Mouse (Mus musculus): ENCODE measurements at regions not wholly inside any gene's neighbourhood (a gene's known extent, or its start where the extent isn't known, plus 50 kb on each side); places are given as distances from the start of the nearest gene placed in this dataset.

DNA sequence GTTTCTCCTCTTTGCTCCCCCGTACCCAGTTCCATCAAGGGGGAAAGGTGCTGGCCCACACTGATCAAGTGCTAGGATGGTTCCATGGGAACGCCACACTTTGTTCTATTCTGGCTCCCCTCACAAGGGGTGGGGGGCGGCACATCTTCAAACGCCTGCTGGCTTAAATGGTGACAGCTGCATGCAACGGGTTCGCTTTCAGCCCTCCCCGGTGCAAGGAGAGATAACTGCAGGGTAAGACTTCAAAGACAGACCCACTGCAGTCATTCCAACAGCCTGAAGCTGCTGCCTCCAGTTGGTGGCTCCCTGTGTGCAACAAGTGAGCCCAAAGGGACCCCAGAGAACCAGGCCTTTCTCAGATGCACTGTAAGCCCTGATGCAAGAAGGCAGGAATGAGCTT lies 173.9 kb upstream of the Lef1 start:
- DNase-seq = no peak

DNA sequence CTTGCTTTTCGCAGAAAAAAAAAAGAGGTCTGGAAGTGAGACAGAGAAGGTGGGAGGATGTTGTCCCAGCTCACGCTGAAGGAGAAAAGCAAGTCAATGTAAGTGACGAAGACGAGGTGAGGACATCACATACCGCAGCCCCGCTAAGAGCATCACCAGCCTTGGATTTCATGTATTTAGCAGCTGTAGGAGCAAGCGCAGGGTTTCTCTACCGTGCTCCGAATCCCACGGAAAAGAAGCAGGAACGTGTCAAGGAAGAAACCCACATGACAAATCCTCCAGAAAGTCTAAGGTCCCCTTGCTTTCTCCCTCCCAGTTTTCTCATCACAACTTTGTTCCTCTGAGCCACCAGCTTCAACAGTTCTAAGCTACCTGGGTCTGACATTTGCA lies 174.3 kb upstream of the Lef1 start:
- no peak for DNase-seq

DNA sequence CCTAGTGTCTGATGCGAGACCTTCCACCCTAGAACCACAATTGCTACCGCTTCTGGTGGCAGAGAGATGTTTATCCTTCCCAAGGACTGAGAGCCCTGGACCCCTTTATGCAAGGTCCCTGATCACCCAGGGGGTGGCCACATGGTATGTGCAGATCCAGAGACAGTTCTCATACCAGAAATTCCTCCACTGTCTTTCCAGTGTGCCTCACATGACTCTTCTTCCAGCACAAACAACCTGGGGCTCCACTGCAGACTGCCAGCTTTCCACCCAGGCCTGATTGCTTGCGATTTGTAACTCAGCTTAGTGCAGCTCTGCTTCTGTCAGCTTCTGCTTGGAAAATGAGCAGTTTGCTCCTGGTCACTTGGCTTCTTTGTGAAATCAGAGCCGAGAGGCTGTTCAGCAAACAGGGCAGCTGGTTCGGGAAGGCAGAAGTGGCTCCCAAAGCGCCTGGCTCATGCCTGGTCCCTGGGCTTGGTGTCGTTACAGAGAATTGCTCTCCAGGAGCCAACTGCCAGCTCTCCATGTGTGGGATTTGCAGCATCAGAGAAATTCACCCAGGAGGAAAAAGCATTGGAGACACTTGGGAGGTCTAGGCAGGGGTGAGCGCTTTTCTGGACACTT lies 174.9 kb upstream of the Lef1 start:
- no peak for DNase-seq

DNA sequence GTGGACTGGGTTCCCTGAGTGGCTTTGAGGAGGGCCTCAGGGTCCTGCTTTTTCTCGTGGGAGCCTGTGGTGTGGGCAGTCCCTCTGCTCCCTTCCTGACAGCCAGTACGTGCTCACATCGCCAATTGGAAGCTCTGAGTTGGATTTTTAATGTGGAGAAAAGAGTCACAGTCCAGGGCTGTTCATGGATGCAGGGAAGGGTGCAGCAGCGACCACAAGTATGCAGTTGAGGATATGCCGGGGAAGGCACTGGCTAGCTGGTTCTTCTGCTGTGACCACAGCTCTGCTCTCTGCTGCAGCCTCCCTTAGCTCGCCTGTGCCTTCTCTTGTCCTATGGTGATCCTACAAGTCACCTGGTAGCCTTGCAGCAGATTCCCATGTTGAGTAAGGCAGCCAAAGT lies 177.5 kb upstream of the Lef1 start:
- no peak for DNase-seq

DNA sequence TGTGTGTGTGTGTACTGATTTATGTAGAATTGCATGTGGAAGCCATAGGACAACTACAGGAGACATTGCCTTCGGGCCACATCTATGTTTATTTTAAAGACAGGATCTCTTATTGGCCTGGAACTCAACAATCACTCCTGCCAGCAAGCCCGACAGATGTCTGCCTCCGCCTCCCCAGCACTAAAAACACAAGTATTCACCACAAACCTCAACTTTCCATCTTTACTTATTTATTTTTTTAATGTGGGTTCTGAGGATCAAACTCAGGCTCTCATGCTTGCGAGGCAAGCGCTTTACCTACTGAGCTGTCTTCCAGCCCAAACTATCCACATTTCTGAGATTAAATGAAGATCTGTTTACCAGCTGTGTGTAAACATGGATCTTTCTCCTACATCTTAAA lies 178.0 kb upstream of the Lef1 start:
- no peak for DNase-seq

DNA sequence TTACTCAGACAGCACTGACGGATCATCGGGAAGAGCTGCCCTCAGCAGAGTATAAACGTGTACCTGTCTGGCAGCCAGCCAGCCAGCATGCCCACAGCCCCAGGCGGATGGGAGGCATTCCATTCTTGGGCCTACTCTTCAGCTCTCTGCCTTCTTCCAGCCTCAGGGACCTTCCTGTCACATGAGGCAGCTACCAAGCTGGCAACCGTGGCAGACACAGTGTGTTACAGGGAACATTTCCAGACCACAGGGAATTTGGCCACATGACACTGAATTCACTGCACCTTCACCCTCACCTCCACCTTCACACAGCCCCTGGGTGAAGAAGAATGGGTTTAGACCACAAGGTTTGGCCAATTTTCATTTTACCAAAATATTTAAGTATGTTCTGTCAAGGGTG lies 185.3 kb upstream of the Lef1 start:
- no peak for DNase-seq

DNA sequence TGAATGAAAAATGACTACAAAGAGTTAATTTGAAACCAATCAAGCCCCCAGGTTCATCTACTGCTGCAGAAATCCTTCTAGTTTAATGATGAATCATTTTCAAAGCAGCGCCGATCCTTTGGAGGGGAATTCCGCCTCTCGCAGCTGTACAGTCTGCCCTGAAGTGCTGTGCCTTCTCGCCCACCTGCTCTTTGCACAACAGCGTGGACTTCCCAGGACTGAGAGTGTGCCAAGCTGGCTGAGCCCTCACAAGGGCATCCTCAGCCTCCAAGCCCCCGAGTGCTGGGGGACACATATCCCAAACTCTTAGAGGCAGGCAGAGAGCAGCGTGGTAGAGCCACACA lies 186.7 kb upstream of the Lef1 start:
- no peak for DNase-seq

DNA sequence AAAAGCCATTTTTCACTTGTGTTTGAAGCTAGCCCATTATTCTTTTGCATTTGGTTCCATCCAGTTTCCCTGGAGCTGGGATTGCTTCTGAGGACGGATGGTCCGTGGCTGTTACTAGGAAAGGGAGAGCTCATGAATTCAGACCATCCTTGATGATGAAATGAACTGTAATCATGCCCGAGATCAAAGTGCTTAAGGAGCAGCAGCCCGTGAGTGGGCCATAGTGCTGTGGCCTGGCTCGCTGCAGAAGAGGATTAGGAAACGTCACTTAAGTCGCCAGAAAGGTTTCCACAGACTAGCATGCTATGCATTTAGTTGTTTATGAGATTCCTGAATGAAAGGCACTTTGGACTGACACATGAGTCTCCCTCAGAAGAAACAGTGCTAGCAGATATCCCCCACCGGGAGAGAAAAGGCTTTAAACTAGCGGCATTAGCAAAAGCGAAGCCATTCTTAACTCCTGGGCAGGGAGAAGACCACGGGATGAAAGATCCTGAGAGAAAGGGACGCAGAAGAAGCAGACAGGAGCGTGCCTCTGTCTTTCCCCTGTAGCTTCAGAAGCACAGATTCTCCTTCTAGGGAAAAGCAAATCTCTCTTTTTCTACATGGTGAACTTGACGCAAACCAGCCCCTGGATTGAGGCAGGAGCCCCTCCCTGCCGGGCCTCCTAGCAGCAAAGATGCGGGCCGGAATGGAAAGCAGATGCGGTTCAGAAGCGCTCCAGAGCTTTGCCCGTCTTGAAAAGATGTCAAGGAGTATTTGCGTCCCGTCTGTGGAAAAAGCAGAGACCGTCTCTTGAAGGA lies 187.3 kb upstream of the Lef1 start:
- no peak for DNase-seq

DNA sequence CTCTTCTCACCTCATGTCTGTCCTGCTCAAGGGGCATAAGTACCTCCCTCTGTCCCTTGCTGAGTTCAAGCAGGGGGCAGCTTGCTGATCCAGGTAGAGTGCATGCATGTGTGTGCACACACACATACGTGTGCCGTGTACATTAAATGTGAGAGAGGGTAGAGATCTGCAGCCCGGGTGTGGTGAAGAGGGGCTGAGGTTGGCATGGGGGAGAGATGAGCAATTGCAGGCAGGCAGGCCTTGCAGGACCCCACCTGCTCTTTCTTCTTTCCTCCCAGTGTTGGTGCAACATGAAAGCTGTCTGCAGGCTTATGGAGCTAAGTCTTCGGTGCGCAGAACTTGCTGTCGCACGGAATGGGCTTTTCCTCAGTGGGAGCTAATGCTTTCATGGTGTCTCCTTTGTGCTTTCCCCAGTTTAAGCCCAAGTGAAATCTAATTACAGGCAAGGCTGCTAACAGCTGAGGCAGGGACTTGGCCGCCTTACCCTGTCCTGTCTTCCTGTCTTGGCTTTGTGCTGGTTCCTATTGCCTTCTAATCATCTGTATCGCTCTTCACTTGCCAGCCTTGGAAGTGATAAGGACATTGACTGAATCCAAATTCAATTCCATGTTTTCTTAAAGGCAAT lies 188.5 kb upstream of the Lef1 start:
- no peak for DNase-seq

DNA sequence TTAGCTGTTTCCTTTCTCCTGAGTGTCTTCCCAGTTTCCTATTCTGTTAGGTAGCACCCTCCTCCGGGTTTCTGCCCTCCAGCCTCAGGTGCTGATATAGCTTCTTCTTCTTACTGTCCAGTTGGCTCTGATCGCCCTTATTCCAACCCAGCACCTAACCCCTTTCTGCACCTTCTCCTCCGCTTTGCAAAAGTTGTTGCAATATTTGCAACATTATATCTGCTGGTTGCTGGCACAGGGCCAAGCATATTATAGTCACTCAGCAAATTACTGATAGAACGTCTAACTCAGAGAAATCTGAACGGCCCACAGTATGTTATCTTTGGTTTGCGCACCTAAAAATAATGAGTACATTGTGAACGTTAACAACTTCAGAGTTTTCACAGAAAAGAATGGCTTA lies 183.6 kb upstream of the Rpl34 start:
- no peak for DNase-seq

DNA sequence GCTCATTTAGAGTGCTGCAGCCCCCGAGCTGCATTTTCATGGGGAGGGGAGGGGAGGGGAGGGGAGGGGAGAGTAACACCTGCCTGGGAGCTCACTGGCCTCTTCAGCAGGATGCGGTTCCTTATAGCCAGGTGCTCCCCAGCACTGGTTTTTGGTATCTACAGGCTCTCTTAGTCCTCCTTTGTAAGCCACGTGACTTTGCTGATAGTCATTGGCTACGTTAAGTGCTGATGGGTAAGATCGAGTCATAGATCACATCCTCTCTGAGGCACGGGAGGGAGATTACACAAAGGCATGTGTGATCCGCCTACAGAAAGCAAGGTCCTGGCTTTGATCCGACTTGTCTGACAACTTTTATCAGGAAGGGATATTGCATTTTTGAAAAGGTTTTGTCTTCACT lies 174.9 kb upstream of the Rpl34 start:
- DNase-seq = no peak

DNA sequence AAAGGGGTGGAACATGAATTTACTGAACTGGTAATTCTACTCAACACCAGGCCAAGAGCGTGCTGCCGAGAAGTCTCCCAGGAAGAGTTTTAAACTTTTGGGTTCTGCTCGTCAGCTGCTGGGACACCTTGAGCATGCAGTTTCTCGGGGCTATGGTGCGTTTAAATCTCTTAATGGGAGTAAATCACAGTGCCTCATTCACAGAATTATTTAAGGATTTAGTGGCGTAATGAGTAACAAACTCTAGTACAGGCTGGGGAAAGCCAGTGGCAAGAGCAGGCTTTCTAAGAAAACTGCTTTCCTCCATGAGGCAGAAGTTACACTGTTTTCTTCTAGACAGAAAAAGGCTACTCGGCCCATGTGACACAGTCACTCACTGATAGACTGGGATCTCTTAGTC lies 173.1 kb upstream of the Rpl34 start:
- DNase-seq = no peak

DNA sequence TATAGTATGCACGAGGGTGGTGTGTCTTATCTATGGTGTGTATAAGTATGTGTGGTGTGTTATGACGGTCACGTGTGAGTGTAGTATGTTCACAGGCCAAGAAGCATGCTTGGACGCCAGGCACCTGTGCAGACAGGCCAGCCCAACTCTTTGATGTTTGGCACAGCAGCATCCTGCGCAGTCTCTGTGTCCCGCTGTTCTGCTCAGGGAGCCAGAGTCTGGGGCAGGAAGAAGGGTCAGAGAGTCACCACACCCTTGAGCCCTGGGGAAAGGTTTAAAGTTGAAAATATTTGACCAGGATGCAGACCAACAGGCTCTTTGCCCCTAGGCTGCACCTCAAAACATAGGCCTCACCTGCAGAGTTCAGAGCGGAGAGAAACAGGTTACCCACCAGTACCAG lies 172.2 kb upstream of the Rpl34 start:
- DNase-seq = no peak

DNA sequence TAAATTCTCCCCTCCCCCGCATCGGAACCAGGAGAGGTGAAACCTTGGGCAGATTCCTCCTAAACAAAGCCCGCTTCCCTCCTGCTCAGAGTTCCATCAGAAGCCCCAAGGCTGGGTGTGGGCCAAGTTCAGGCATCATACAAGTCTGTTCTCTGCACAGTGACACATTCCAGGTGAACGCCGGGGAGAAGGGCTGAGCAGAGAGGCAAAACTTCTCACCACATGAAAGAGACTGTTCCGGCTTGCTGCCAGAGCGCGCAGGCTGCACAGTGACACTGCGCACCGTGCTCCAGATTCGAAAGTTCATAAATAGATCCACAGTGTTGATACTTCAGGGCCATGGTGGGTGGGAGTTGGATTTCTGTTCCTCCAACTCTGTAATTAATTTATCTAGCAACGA lies 171.1 kb upstream of the Rpl34 start:
- no peak for DNase-seq

DNA sequence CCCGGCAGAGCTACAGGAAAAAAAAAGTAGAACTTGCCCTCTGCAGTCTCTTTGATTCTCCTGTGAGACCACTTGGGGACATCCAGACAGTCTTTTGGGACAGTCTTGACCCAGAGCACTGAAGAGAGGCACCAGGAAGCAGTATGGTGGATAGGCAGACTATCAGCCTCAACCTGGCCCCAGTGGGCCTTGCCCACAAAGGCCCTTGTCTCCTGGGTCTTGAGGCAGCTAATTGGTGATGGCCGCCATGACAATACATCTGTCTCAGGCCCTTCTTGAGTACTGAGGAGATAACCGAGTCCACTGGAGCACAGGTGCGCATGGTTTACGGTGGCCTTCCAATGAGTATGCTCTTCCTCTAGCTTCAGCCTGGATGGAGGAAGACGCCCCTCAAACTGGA lies 170.6 kb upstream of the Rpl34 start:
- DNase-seq = no peak

DNA sequence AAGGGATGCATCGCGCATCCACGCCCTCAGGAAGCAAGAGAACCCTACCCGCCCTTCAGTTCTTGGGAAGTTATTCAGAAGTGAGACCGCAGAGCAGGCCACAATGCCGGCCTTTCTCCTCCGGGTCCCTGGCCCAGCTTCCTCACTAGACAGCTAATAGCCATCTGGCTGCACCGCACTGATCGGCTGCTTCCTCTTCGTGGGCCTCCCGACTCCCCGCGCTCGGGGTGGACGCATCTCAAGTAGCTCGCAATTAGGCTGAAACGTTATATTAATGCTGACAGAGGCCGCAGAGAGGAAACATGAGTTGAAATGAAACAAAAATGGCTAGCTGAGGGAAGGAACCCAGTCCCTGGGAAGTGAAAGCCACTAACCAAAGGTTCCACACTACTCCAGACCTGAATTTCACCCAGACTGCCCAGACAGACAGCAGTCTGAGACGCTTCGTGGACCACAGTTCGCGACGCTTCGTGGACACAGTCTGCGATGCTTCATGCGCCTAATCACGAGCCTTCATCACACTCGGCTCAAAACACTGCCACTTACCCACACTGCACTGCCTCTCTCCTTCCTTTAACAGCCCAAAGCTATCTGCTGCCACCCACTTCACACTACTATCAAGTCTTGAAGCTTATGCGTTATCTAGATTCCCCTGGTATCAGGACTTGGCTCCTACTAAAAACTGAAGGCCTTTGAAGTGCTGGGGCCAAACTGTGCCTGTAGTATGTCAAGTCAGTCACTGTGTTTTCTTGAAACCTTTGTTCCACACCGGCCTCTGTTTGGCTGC lies 170.0 kb upstream of the Rpl34 start:
- no peak for DNase-seq

DNA sequence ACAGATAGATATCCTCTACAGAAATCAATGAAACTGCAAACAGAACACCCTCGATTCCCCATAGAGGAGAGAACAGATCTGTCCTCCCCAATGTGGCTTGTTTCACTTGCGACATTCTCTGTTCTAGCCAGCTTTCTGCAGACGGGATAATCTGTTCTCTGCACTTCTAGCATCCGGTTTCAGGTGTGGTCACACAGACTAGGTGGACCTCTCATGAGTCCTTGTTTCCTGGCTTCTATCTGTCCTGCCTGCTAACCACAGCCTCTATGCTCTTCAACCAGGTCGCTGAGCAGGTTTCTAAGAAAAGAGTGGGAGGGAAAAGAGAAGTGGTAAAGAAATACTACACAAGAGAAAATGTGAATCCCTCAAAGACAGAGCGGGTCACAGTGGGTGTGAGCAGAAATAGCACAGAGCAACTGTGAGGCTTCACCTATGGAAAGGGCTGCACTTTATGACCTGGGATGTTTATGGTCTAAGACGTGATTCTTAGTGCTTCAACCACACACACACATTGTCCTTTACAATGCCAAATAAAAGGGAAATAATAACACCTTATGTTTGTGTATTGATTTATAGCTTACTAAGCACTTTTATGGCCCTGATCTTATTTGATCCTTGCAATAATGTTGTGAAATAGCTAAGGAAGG lies 164.1 kb upstream of the Rpl34 start:
- no peak for DNase-seq

DNA sequence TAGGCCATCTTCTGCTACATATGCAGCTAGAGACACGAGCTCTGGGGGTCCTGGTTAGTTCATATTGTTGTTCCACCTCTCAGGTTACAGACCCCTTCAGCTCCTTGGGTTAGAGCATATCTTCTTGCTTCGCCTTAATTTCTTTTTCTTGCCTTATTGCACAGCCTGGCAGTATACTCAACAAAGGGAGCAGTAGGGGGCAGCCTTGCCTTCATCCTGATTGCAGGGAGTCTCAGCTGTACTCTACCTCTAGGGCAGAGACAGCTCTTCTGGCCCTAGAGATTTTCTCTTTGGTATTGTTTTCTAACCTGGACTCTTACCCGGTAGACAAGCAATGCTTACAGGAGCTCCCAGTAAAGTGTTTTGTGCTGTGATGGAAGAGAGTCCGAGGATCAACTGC lies 161.1 kb upstream of the Rpl34 start:
- DNase-seq = no peak

DNA sequence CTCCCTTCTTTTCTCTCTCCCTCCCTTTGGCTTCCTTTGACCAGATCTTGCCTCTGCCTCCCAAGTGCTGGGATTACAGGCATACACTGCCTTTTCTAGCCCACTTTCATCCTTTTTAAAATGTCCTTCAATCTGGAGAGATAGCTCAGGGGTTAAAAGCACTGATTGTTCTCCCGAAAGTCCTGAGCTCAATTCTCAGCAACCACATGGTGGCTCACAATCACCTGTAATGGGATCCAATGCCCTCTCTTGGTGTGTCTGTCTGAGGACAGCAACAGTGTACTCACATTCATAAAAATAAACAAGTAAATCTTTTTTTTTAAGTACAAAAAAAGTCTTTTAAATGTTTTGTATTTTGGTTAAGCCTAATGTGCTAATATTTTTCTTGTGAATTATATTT lies 158.4 kb upstream of the Rpl34 start:
- no peak for DNase-seq

DNA sequence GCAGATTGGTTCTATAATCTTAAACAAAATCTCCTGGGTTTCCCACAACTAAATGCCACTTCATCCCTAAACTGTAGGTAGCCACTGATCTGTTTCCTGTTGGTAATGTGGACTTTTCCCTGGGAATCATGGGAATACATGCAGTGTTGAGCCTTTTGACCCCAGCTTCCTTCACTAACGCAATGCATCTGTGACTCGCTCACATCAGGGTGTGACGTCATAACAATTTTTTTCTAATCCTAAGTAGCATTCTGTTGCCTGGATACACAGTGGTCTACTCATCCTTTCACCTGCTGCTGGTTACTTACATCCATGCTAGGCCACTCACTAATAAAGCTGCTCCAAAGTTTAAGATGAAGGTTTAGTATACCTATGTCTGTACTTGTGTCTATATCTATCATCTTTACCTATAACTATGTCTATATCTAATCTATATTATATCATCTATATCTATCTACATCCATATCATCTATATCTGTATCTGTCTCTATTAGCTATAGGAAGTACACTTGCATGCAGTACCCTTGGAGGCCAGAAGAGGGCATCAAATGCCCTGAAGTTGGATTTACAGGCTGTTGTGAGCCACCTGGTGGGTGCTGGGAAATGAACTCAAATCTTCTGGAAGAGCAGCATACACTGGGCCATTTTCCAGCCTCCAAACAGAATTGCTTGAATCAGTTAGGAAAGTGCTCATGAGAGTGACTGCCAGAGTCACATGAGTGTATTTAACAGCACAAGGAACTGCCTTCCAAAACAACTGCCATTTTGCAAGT lies 157.5 kb upstream of the Rpl34 start:
- peak; percentile 28 for DNase-seq

DNA sequence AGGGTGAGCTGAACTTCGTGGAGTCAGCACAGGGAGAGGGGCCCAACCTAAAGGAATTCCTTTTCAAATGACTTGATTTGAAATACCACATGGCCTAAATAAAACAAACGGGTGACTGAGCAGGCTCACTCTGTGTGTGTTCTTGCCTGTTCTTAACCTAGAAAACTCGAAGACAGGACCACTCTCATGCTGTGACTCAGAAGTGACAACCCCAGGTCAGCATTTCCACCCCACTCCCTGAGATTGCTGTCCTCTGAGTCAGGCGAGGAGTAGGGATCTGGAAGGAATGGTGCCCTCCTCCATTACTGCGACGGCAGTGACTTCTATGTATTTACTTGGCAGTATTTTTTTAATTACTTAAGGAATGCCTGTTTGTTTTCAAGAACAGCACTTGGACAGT lies 155.8 kb upstream of the Rpl34 start:
- no peak for DNase-seq

DNA sequence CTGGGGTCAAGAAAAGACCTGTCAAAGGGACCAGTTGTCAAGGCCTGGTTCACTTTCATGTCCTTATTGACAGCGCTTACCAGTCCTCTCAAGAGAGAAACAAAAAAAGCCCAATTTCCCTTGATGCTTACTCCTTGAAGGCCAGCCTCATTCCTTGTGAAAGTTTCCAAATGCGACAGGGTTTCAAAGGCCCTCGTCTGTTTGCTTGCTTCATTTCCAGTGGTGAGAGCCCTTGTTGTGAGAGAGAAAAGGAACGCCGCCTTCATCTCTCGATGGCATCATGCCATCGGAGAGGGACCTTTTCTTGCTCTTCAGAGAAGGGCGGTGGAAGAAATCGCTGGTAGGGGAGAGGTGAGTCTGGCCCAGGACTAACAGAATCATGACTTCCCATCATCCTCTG lies 154.2 kb upstream of the Rpl34 start:
- no peak for DNase-seq

DNA sequence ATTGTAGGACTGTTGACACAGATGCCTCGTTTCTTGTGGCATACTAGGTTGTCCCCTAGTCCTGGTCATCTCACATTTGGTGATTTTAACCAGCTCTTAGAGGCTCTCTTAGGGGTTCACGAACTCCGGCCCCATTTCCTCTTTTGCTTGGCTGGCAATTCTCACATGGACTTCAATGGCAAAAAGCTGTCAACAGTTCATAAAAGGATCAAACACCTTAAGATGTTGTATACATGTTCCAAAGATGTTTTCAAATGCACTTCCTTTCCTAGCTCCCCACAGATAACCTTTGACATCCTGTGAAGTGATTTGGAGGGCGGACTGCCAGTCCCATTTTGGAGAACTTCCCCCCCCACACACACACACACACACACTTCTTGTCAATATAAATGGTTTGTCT lies 153.7 kb upstream of the Rpl34 start:
- no peak for DNase-seq
